Mouse (Mus musculus) gastrocnemius, adult 8-10 months (tissue): ENCODE results near the gene Herpud1. TPM values are rescaled to one million over a fixed set of nuclear protein-coding genes. Genes with fewer than 3 reads are reported as not detected.
"Not testable (repeated sequence)": the region's sequence is repeated elsewhere in the genome, so short reads cannot be mapped to it uniquely, and the experiment has no call there.

Source experiments
- DNase-seq, 2 experiments: peaks; one replicate each; pipeline ENCODE4 v3.0.0; 2022; ENCODE audit warnings: low spot score in 2 of 2
- total RNA-seq, 4 experiments: library from RNA; stranded (reverse); gene quantifications; 2 replicates each; pipeline ENCODE4 v1.2.4; 2022

The Herpud1 gene
- total RNA-seq, 4 experiments from 2014 or later: 117 to 134 (median 124) TPM

DNA sequence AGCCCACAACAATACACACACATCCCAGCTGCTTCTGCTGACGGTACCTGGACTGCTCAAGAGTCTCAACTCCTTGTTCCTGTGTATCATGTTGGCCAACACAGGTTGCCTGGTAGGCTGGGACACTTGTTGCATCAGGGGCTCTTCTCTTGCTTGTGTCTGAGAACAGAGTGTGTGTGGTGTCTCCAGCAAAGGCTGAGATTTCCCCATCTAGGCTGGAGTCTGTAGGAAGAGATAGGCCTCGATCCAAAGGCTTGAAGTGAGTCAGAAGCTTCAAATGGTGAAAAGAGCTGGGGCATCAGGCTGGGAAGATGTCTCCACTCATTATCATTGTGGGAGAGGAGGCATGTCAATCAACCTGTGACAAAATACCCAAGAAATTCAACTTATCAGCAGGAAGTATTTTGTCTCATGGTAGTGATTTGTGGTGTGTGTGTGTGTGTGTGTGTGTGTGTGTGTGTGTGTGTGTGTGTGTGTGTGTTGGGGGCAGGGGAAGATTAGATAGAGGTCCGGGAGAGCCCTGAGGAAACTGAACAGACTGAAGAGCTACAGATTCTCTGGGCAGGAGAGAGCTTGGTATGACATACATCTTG is 13.2 kb downstream of the Herpud1 start:
- DNase-seq: no peak

DNA sequence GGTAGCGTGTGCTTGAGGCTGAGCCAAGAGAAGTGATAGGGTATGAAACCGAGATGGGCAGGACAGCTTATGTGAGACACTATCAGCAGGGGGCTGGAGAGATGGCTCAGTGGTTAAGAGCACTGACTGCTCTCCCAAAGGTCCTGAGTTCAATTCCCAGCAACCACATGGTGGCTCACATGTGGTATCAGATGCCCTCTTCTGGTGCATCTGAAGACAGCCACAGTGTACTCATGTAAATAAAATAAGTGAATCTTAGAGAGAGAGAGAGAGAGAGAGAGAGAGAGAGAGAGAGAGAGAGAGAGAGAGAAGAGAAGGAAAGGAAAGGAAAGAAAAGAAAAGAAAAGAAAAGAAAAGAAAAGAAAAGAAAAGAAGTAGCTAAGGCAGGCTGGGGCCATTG is 13.7 kb downstream of the Herpud1 start:
- DNase-seq: not testable (repeated sequence)

DNA sequence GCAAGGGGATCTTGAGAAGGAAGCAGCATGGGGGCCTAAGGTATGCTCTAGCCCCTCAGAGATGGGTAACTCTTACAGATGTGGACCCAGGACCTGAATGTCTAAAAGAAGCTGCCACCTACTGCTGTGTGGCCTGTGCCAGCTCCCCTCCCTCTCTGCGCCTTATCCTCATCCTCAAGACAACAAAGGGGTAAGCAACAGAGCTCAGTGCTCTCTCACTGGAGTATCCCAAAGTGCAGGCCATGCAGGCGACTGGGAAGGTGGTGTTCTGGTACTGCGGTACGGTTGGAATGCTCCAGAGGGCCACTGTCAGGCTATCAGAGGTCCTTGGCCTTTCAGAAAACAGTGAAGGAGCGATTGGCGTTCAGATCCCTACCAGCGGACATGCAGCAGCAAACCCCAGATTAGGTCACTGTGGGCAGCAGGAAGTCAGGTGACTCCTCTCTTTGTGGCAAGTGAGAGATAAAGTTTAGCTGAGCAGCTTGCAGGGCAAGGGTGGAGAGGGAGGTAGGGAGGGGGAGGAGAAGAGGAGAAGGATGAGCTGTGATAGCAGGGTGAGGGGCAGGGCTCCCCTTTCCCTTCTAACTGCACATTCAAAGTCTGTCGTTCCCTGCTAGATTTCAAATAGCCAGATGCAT is 22.3 kb downstream of the Herpud1 start:
- no peak for DNase-seq

DNA sequence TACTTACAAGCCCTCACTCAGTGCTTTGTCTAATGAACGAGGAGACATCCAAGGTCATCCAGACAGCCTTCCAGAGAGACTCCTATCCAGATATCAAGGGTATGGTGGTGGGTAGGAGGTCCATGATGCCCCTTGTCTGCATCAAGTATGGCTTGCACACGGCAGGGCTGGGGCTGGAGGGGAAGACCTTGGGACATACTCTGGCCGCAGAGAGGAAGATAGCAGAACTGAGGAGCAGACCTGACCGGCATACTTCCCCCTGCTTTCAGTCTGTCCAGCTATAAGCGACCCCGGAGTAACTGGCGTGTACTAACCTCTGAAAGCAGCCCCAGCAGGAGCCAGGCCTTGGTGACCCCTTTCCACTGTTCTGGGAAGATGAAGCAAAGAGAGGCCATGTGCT is 23.3 kb downstream of the Herpud1 start:
- DNase-seq: no peak

DNA sequence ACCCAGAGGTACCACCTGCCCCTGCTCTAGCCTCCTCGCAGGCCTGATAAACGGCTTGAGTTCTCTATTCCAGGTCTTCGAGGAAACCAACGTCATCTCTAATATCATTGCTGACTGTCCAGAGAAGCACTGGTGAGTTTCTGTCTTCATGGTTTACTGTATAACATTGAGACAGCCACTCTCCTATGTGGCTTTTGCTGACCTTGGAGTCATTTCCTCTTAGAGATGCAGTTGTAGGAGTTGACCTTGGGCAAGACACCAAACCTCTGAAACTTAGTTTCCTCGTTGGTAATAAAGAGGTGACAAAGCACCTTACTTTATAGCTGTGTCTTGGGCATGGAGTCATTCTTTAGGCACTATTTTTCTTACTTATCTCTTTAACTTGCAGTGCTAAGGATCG is 26.3 kb downstream of the Herpud1 start:
- DNase-seq: no peak

DNA sequence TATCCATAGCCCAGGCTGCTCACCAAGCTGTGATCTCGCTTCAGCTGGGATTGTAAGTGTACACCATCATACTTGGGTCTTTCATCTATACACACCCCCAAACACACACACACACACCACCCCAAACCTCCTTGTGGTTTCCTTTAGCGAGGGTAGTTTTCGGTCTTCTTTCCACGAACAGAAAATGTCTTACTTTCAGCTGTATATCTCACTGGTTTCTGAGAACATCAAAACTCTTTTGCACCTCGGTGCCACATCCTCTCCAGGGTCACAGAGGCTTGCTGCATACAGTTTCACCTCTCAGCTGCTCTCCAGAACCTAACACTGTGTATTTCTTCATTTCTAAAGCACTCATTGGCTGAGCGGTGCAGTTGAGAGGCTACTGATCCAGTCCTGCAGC is 27.3 kb downstream of the Herpud1 start:
- DNase-seq: no peak

DNA sequence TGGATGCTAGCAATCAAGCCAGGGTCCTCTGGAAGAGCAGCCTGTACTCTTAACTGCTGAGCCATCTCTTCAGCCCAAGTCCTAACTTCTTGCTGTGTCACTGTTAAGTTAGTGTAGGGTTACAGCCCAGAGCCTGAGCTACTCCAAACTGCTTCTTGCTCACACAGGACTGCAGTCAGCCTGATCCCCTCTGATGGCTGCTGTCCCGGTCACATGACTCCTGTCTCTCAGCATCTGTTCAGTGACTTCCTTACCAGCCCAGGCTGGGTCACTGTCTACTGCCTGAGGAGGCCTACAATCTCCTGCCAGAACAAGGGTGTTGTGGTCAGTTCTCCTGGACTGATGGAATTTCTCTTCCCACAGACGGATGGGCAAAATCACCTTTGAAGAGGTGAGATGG is 29.0 kb downstream of the Herpud1 start:
- no peak for DNase-seq

DNA sequence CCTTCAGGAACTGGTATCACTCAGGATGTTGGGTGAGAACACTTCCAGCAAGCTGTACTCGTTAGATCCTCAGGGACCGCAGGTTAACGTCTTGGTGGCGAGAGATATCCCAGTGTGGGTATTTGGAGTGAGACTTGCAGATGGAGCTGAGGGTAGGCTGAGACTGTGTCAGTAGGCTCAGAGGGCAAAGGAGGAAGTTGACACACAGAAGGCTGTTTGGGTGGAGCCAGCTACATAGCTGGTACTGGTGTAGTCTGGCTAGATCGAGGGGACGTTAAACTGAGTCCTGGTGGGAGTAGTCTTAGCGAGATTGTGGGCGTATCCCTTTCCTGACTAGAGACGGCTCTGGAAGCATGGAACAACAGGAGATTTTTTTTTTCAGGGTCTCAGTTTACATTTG is 31.8 kb downstream of the Herpud1 start:
- no peak for DNase-seq

DNA sequence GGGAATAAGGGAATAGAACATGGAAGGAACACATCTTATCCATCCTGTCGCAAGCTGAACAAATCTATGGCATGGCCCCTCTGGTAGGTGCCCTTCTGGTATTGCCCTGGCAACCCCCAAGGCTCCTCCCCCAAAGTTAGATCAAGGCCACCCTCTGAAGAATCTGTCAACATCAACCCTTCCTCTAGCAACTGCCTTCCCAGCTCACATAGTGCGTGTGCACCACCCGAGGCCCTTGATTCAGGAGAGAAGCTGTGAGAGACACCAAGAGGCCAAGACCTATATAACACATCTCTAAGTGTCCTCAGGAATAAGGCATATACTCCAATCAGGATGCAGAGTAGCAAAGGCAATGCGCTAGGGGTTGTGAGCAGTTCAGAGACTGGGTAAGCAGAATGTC is 36.0 kb downstream of the Herpud1 start:
- no peak for DNase-seq

DNA sequence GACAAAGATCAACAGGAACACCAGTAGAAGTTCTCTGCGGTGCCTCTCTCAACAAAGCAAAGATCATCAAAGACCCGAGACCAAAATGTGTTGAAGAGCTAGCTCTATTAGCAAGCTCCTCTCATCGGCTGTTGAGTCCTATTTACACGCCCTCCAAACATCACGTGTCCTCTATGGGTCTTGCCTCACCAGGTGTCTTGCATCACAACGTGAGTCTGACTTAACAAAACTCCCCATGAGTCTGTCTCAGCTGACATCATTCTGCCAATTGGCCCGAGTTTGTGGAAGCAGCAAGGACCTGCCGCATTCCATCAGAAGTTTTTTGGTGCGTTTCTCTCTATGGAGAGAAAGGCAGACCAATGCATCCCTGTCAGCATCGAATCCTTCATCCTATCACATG is 41.7 kb downstream of the Herpud1 start:
- no peak for DNase-seq

DNA sequence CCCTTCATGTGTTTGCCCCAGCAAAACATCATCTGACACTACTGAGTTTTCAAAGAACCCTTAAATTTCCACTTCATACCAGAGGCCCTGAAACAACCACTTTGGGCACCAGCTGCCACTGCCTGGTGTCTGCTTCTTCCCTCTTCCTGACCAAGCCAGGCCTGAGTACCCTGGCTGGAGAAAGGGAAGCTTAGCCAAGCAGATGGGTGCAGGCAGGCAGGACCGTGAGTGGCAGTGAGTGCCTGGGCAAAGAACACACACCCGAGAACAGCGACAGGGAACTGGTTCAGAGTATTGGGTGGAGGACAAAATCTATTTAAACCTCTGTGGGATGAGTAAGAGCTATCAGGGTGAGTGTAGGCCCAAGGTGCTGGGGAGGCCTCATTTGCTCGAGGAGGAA is 42.2 kb downstream of the Herpud1 start:
- no peak for DNase-seq

DNA sequence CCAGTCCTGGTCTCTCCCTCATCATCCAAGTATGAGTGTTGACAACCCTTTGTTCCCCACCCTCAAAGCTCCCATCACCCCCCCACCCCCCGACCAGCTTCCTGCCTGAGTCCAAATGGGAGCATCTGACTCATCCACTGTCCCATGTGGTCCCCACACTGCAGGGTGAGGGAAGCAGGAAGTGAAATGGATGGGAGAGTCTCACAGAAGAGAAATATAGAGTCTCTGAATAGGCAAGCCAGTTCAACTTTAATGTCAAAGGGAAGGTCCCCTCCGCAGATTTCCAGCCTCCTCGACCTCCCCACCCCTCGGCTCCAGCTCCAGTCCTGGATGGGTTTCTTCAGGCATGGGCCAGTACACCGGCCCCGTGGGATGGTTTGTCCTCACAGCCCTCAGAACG is 43.1 kb downstream of the Herpud1 start:
- no peak for DNase-seq

DNA sequence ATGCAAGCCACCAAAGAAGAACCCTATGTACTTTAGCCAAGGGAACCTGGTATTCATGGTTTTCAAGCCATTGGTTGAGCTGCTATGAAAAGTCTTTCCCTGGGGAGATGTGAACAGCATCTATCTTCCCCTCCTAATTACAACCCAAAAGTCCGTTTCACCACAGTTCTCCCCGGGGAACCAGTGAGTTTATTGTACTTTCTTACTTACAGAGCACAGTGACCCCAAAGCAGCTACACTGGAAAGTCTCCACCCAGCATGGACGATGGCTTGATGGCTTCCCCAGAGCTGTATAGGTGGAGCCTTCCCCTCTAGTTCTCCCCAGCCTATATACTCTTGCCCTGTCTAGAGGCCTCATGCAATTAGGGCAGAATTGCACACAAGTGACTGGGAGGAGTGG is 46.0 kb downstream of the Herpud1 start:
- DNase-seq: no peak

DNA sequence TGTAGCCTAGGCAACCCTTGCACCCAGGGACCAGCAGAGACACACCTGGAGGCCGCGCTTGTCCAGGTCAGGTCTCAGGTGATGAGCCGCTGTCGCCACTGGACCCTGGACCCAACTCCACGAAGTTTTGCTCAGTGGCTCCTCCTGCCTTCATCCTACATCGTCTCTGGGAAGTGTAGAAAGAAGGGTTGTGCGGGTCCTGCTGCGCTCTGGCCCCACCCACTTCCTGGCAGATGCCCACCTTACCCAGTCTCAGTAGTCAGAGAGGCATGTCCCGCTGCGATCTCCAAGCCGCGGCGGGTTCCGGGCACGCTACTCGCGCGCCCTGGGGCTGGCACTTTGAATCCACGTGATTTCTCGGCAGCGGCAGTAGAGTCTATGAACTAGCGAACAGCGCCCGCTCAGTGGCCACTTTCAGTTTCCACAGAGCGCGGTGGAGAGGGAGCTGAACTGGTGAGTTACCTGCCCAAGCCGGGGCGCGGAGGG is 47.8 kb downstream of the Herpud1 start, which contains the start of gene Nlrc5:
Gene Nlrc5 (plus strand): TSS at position 376 of the 486 bp plus-strand sequence.
- DNase-seq: peak; percentile 30 to 47

DNA sequence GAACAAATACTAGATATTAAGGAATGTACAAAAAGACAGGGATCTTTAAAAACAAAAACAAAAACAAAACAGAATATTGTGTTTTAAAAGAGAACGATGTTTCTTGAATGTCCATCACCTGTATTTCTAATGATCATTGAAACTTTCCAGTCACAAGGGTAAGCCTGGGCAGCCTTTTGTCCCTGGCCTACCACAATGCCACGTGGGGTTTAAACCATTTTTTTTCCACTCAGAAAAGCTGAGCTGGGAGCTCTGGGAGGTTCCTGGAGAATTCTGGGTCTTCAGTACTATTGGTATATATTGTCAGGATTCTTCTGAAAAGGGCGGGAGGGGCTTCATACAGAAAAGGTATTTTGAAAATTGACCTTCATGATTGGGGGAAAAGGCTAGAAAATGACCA is 48.7 kb downstream of the Herpud1 start:
- DNase-seq: no peak

DNA sequence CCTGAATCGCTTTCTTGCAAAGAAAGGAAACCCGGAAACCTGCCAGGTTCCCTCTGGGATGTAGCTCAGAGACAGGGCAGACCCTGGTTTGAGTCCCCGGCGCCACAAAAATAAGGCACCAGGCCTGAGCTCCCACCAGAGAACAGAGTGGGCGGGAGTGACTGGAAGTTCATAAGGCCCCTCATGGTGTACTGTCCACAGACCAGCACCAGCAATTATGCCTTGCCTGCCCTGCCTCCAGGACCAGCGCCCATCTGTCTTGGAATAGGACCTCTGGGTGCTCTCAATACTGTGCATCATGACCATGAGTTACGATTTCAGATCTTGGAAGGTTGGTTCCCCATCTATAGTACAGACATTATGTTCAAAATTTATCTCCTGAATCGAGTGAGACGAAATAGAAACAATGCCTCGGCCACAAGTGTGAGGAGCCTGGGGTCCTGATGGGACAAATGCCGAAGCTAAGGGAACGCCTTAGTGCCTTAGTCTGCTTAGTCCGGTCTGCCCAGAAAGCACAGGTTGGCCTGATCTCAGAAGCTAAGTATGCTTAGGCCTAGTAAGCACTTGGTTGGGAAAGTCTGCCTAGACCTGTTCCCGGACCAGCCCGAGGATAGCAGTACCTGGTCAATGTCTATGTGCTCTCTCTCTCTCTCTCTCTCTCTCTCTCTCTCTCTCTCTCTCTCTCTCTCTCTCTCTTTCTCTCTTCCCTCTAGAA is 49.3 kb downstream of the Herpud1 start:
- no peak for DNase-seq

DNA sequence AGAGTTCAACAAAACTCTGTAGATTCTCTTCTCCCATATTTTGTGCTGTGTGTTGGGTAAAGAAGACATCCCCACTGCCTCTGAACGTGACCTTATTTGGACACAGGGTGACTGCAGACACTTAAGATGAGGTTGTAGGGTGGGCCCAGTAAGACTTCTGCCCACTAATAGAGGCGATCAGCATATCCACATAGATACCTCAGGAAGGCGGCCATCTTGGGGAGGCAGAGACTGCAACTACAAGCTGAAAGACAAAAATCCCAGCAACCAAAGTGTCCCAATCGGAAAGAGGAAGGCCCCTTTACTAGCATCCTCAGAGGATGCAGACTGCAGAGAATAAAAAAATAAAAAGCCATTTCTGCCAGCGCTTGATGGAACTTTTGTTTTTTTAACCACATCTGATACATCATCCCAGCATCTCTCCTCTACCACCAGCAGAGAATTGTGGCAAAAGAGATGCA is 49.9 kb downstream of the Herpud1 start:
- no peak for DNase-seq

DNA sequence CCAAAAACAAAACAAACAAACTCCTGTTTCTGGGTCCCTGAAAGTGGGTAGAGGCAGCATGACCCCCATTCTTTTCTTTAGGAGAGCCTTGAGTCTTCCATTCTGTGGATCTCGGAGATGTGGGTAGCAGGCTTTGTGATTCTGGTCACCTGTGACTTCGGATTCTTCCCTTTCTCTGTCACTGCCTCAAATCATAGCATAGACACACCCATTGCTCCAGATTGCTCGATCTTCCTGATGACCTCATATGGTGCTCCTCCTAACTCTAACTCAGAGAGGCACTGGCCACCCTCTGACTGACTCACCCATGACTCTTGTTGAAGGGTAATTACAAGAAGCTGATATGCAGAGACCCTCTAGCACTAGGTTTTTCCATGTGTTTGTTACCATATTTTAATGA is 50.7 kb downstream of the Herpud1 start:
- DNase-seq: no peak

DNA sequence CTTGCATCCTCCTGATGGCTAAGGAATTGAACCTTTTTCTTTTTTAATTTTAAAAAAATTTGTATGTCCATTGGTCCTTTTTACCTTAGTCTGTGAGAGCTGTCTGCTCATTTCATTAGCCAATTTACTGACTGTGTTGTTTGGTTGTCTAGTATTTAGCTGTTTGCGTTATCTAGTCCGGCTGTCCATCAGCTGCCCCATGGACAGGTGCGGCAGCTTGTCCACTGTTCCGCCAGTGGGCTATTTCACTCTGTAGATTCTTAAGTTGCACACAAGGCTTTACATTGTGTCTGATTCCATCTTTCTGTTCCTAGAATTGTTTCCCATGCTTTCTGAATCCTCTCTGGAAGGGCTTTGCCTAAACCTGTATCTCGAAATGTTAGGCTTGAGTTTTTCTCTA is 52.4 kb downstream of the Herpud1 start:
- DNase-seq: no peak

DNA sequence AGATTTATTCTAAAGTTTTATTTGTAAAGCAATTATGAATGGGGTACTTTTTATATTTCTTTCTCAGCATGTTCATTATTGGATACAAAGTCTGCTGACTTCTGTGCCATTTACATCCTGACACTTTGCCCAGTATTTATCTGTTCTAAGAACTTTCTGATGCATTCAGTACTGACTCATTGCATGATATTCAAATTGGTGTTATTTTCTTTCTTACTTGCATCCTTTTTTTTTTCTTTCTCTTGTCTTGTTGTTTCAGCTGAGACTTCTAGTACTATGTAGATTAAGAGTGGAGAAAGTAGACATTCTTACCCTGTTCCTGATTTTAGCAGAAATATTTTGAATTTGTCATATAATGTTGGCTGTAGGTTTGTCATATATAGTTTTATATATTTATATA is 53.5 kb downstream of the Herpud1 start:
- no peak for DNase-seq

DNA sequence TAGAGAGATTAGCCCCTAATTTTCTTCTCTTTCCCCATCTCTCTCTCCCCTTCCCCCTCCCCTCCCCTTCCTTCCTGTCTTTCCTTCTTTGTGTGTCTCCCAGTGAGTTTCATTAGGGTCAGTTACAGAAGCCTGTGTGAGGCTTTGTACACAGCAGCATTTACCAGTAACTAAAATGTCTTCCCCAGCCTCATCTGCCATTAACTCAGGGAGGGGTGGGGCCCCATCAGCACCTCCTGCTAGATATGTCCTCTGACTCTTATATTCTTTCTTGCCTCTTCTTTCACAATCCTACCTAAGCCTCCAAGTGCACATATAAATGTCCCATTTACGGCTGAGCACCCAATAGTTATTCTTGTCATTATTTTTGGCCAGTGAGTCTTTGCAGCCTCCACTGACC is 54.2 kb downstream of the Herpud1 start:
- DNase-seq: no peak

DNA sequence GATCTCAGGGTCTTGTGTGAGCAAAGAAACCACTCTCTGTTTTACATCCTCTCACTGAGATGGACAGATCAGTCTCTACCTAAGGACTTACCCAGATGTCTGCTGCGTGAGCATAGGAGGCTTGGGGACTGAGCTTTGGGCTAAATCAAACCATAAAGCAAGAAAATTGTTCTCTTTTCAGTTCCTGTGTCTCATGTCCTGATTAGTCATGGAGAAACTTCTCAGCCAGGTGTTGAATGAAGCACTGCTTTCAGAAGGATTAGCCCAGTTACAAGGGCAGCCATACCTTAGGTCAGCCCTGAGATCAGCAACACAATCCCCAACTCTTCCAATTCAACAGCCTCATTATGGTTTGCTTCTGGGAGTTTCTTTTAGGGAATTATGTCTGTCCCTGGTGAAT is 55.4 kb downstream of the Herpud1 start:
- DNase-seq: no peak

DNA sequence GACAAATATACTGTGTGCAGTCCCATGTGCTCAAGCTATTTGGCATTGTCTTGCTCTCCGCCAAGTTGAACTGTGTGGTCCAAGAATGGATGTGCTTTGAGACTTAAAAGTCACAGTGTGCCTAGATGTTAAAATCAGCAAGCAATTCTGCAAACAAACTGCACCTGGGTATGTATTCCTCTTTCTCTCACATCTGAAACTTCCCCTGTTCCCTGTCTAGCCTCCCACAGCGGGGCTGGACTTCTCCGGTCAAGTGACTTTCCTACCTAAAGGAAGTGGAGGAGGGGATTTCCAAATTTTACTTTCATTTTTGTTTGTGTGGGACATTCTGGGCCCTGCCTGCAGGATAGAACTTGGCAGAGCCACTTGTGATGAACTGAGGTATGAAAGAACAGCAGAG is 56.9 kb downstream of the Herpud1 start:
- DNase-seq: no peak
